Mouse (Mus musculus) gastrocnemius, adult 18-20 months (tissue): ENCODE data around the gene Lclat1. TPM values are rescaled to one million over a fixed set of nuclear protein-coding genes. Genes with fewer than 3 reads are reported as not detected.
"Not testable (repeated sequence)": the region's sequence is repeated elsewhere in the genome, so short reads cannot be mapped to it uniquely, and the experiment has no call there.

Experiments used
- DNase-seq: peaks from one replicate; pipeline ENCODE4 v3.0.0; 2021; ENCODE audit warnings: low spot score
- total RNA-seq, 2 experiments: library from RNA; stranded (reverse); gene quantifications; 2 replicates each; pipeline ENCODE4 v1.2.3; 2021

The Lclat1 gene
- total RNA-seq, 2 experiments from 2014 or later = 16.6 to 21.4 TPM

DNA sequence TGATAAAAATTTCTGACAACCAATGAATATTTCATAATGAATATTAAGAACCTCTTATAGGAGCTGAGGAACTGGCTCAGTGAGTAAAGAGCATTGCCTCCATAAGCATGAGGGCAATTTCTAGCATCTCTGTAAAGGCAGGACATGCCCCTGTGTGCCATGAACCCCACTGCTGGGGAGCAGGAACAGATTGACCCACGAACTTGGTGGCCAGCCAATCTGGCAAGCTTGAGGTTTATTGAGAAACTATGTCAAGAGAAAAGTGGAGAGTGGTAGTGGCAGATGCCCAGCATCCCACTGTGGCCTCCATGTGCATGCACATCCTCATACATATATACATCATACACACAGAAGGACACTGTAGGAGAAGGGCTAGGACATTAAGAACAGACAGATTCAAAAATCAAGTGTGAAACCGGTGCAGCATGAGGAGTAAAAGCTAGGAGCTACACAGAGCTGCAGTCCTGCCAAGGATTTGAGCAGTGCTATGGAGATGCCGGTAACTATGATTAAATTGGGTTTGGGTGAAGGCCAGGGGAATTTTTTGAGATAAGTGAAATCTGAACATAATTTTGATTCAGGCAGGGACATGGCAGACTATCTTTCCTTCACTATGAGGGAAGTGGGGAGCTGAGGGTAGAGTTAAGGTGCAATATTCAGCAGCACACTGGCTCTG lies 129.5 kb downstream of the Lclat1 start:
- peak; percentile 22 for DNase-seq

GRCm38 (mm10) chr17:73238501-73238900 lies 130.7 kb downstream of the Lclat1 start:
- no peak for DNase-seq

DNA sequence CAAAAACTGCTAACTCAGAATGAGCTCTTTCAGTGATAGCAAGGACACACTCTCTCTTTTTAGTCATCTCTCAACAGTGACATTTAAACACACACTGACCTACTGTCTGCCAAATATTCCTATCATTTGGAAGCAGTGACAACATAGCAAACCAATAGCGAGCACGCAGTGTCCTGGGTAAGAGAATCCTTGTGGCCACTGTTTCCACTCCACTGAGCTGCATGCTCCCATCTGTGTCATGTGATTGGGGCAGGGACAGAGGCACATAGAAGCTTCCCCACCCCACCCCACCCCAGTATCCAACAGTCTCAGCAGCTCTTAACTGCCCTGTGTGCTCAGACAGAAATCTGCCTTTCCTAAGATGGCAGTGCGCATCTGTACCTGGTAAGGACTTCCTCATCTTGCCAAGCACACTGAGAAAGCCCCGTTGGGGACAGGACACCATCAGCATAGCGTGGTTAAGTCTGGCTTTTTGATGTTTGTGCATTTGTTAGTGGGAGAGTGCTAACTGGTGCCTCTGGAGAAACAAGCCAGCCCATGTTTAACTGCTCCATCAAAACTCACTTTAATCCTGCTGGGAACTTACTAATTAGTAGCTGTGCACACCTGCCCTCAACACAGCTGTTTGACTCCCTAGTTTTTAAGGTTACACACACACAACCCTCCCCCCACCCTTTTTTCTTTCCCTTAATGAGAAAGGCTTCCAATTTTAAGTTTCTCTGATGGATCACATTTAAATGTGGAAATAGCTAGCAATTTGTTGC lies 133.5 kb downstream of the Lclat1 start:
- no peak for DNase-seq

DNA sequence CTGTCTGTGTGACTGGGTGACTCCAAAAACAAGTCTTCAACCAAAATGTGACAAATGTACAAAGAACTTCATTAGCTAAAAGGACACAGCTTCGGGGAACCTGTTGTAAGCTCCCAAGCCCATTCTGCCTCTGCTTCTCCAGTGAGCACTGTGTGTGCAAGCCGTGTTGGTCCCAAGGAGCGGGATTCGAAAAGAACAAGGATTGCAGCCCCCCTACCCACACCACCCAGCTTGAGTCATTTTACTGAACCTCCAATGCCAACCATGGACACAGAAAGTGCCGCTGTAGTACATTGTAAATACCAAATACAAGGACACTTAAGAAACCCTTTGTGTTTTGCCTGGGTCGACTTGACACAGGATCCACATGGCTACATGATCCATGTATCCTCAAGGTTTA lies 135.9 kb downstream of the Lclat1 start:
- no peak for DNase-seq

- DNase-seq = no peak
These were observed 136.8 kb downstream of the Lclat1 start for GRCm38 (mm10) chr17:73244596-73244995.

GRCm38 (mm10) chr17:73245089-73245684 lies 137.4 kb downstream of the Lclat1 start:
- DNase-seq = no peak

DNA sequence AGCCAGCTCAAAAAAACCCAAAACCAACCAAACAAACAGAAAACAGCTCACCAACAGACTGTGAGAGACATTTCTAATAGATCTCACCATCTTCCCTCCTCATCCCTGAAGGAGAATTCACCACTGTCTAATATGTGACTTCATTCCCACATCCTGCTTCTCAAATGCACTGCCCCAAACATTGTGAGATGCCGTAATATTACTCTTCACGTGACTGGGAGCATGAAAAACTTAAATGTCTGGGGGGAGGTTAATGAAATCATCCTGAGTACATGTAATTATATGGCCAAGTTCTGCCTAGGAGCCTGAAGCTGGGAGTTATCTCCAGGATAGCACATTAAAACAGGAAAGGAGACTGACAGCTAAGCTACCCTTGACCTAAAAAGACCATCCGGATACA lies 138.3 kb downstream of the Lclat1 start:
- no peak for DNase-seq

DNA sequence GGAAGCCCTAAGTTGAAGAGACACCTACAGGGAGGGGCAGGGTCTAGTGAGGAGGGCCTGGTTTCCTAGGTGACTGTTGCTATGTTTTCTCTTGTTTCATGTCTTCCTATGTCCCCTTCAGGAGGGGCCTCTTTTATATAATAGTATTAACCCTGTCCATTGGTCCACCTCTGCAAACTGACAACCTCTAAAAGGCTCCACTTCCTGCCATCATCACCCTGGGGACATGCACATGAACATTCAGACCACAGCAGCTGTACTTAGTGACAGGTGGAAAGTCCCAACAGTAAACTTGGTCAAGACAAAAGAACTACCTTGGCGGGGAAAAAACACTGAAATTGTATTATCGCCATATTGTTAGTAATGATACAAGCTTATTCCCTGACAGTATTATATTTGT lies 139.1 kb downstream of the Lclat1 start:
- no peak for DNase-seq

- DNase-seq = no peak
These were observed 140.0 kb downstream of the Lclat1 start for GRCm38 (mm10) chr17:73247758-73248157.

DNA sequence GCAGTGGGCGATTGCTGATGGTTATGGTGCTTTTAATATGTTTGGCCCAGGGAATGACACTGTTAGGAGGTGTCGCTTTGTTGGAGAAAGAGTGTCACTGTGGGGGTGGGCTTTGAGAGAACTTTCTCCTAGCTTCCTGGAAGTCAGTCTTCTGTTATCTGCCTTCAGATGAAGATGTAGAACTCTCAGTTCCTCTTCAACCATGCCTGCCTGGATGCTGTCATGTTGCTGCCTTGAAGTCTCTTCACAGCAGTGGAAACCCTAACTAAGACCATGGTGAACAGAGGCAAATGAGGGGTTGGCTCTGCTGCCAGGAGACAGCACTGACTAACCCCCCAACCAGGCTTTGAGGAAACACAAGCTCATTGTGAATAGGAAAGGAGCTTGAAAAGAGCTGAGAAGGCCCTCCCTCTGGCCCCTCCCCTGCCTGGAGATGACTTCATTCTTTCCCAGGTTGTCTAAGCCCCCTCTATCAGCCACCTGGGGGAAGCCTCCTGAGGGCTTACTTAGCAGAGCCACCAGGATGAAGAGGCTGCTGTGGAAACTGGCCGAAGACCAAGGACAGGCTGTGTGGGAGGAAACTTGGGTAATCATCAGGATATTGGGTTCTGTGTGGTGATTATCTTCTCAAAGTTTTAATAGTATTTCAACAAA lies 142.8 kb downstream of the Lclat1 start:
- DNase-seq = peak; percentile 11

GRCm38 (mm10) chr17:73251142-73251502 lies 143.3 kb downstream of the Lclat1 start:
- DNase-seq = no peak

DNA sequence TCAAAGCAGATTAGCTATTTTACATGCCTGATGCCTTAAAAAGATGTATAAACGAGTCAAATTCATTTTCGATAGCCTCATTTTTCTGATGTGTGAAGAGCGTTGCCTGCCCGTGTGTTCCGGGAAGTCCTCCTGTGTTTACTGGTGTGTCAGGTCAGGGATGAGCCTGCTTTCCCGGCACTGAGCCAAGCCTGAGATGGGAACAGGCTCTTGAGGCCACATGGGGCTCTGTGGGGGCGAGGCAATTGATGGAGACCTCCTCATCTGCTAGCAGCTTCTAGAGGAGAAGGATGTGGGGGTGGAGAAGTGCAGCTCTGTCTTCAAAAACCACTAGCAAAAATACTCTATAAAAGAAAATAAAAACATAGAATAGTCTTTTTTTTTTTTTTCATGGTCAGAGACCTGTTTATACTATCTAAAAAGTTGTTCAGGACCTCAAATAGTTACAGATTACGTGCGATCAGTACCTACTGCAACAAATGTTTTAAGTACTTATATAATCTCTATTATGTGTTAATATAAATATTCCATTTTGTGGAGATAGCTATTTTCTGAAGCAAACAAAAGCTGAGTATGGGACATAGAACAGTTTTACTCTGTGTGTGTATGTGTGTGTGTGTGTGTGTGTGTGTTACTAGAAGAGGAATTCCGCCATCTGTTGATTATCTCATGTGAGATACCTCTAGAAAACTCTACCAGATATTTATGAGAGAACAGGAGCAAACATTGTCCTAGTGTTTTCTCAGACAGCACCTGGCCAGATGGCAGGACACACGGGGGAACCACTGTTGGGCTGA lies 144.2 kb downstream of the Lclat1 start:
- DNase-seq = no peak

DNA sequence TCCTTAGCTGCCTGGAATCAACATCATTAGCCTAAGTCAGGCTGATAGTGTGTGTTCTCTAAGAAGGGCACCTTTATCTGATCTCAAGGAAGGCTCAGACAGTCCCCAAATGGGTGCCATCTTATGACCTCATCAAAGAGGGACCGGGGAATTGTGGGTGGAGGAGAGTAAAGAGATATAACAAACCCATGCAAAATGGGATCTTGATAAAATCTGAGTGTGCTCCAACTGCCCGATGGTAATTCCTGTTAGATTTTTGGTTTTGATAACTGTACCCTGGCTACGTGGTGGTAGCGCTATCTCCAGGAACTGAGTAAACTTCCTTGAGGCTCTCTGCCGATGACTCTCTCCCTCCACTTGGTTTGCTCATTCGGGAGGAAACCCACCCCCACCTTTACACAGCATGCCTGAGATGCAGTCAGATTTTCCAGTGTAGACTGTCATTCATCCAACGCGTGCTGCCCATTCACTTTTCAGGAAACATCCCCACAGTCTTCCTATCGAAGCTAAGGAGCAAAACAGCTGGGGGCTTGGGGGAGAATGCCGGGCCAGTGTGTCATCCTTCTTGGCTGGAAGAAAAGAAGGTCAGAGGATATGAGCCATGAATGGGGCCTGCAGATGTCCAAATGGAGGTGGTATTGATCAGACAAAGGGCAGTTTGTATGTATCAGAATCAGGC lies 145.6 kb downstream of the Lclat1 start:
- DNase-seq = no peak

DNA sequence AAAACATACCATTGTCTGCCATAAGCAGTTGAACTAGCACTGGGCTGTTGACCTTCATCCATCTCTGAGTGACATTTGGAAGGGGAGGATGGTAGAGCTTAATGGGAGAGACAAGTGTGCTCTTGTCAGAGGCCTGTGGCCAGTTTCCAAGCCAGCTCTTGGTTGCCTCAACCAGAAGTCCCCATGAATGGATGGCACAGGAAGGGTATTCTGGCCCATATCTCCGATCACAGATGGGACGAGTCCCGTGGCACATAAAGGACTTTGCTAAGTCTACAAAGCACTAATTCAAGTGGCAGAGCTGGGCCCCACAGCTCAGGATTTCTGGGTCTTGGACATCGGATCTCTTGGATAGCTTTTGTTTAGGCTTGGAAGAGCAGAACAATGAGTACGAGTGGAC lies 148.0 kb downstream of the Lclat1 start:
- no peak for DNase-seq

GRCm38 (mm10) chr17:73258620-73259019 lies 150.8 kb downstream of the Lclat1 start:
- DNase-seq = no peak

GRCm38 (mm10) chr17:73259258-73259657 lies 151.5 kb downstream of the Lclat1 start:
- DNase-seq = not testable (repeated sequence)

DNA sequence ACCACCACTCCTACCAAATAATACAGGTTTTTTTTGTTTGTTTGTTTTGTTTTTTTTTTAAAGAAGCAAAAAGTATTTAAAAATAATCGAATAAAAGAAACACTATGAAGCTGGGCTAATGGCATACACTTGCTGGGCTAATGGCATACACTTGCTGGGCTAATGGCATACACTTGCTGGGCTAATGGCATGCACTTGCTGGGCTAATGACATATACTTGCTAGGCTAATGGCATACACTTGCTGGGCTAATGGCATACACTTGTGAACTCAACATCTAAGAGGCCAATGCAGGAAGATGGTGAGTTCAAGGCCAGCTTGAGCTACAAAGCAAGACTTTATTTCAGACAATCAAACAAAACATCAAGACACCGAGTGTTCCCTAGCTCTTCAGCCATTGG lies 154.8 kb downstream of the Lclat1 start:
- no peak for DNase-seq

DNA sequence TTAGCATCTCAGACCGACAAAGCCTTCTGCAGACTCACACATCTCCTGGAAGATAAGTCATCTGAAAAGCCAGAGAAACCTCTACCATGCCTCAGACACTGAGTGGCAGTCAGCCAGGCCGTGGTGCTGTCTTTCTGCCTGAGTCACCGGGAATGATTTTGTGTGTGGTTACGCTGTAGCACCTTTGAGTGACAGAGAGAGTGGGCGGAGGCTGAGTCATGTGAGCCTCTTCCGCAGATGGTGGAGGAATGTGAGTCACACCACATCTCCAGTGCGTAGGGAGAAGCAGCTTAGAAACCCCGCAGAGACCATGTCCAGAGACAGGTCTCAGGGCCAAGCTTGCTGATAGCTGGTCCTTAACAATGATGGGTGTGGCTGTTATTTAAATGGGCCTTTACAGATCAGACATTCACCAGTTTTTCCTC lies 155.3 kb downstream of the Lclat1 start:
- DNase-seq = no peak

DNA sequence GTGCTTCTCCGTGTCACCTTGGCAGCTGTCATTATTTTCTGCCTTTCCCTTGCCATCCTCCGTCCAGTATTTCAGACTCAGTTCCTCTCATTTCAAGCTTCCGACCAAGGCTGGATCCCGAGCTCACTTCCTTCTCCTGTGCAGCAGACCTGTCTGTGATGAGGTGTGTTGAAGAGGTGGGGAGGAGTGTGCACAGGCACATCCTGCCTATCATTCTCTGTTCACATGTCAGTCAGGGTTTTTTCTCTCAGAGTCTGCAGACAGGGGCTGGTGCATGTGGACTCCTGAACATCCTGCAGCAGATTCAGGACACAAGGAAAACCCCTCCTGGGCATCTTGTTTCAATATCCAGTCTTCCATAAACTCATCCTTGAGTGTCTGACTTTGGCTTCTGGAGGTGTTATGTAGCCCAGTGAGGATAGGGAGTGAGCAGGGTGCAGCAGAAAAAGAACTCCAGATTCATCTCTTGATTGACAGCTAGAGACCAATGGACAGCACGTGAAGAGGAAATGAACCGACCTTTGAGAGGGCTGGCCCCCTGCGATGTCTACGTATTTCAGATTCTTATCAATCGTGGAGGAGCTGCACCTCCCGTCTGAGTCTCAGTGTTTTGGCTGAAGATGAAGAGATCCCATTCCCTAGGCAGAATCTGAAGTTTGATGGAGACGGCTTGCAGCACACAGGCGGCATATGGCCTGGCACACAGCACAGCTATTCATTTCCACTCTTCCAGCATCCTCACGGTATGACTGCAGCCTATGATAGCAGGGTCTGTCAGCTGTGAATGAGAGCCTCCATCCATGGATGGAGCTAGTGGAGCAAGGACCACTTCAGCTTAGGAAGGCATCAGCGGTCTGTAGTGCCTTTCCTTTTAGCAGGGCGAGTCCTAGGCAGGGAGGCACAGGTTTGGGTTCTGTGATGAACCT lies 163.3 kb downstream of the Lclat1 start:
- no peak for DNase-seq
